Mouse (Mus musculus) adrenal gland, adult 18-20 months (tissue): ENCODE data around the gene Rnf220. TPM values are rescaled to one million over a fixed set of nuclear protein-coding genes. Genes with fewer than 3 reads are reported as not detected.

Experiments
- DNase-seq, 2 experiments: peaks; one replicate each; pipeline ENCODE4 v3.0.0; 2021 to 2022; ENCODE audit warnings: low spot score in 2 of 2
- total RNA-seq, 2 experiments: library from RNA; stranded (reverse); gene quantifications; 1 replicate in 1 of 2; 2 replicates in 1 of 2; pipeline ENCODE4 v1.2.3; 2021

Rnf220 gene
- total RNA-seq, 2 experiments from 2014 or later: 61.6 to 80.0 TPM

GRCm38 (mm10) chr4:117489975-117490374 is 6.9 kb downstream of the Rnf220 start:
- DNase-seq: no peak

- DNase-seq: no peak
Observed at GRCm38 (mm10) chr4:117489566-117489965, 7.3 kb downstream of the Rnf220 start.

DNA sequence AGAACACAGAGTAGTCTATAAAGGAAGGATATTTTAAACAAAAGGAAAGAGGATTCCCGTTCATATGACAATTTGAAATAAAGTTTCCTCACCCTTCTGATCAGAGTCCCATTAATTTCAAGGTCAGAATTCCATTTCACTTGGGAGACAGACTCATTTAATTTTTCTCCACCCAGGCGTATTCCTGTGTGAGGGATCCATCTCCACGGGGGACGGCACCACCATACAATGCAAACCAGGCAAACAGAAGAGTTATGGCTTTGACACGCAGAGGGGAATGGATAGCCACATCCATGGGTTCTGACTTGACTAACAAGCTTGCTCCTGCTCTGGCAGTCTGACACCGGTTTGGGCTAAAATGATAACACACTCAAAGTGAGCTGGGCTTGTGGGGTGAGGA is 9.4 kb downstream of the Rnf220 start:
- DNase-seq: no peak

DNA sequence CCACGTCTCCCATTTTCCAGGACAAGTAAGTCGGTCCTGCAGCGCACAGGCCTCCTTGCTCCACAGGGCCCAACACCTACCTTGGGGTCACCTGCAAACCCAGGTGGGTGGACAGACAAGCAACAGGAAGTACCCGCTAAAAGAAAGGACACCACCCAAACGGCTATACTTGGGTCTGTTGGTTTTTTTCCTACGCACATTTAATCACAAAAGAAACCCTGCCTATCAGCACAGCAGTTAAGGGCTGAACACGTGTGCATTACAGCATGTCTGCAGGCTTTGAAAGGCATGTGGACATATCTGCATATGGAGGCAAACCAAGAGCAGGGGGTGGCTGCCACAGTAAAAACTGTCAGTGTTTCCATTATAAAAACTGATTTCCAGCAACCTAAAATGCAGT is 10.7 kb downstream of the Rnf220 start:
- DNase-seq: no peak

- no peak for DNase-seq
Observed at GRCm38 (mm10) chr4:117485045-117485780, 11.6 kb downstream of the Rnf220 start.

GRCm38 (mm10) chr4:117484256-117485044 is 12.4 kb downstream of the Rnf220 start:
- peak in 1 of 2 experiments; percentile 30 for DNase-seq

DNA sequence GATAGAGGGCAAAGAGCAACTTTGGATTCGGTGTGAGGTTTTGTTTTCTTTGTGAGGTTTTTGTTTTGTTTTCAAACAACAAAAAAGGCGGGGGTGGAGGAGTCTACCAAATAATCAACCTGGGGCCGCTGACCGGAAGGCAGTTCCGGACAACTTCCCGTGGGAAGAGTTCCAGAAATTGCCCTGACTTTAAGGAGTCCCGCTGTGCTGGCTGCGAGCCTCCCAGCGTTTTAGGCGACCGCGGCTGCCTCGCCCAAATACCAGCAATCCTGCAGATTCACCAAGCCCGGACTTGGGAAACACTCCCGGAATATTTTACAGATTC is 13.0 kb downstream of the Rnf220 start:
- peak in 1 of 2 experiments; percentile 20 for DNase-seq

GRCm38 (mm10) chr4:117482103-117482502 is 14.7 kb downstream of the Rnf220 start:
- no peak for DNase-seq

DNA sequence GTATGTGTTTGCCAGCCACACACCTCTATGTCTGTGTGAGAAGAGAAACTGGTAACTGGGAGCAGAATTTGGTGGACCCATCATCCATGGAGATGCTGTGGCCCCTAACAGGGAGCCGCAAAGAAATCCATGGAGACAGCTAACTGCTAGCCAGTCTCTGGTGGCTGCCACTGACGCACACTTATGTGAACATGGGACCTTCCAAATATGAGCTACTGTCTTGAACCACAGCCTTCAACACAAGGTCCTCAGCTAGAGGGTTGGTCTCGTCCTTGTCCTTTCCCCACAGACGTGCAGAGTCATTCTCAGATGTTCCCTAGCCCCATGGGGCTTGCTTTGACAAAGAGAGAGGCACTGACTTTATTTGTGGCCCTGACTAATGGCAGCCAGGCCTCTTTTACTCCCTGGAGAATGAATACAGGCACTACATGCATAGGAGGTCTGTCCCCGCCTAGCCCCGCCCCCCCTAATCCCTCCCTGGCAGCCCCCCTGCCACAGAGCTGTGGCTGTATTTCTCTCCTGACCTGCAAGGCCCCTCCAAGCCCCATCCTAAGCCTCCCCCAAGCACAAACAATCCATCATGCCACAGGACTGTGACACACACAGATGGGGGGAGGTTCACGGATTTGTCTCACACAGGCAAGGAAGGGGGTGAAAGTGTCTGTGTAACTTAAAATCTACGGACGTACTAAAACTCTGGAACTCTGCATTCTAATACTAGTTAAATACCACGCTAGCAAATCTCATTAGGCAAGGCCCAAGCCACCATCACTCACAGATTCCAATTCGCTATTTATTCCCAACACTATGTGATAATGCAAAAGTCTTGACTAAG is 16.0 kb downstream of the Rnf220 start:
- no peak for DNase-seq

- DNase-seq: no peak
Observed at GRCm38 (mm10) chr4:117479951-117480350, 16.9 kb downstream of the Rnf220 start.

DNA sequence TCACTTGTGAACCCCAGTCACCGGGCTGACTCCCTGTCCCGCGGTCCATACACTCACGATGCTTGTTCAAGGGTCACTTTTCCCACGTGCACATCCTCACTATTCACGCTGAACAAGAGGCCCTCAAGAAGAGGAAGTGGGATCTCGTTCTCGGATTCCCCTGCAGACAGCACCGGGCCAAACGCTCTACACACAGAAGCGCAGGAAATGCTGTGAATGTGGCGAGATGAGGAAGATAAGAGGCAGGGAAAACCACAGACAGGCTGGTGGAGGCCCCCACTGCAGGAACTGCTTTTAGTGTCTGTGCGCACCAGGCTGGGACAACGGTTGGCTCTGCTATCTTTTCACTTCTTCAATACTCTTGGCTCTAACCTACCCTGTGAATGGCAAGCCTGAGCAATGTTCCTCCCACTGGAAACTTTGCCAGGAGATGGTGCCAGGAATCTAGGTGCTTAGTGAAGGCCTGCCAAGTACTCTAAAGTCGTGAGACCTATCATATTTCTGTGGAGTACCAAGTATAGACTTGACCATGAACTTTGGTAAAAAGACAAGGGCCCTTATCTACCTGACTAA is 18.7 kb downstream of the Rnf220 start:
- DNase-seq: no peak

DNA sequence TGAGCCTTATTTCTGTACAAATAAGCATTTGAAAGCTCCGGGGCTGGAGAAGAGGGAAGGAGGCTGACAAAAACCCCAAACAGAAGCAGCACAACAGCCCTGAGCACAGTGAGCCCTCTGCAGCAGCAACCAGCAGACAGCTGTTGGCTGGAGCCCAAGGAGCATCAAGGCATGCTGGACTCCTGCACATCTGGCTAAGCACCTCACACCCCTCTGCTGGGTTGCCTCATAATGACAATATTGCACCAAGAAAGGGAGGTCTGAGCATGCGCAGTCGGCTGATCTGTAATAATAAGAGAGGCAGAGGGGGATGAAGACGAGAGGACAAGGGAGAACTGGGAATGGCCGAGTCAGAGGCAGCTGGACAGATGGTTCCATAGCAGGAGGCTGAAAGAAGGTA is 19.5 kb downstream of the Rnf220 start:
- no peak for DNase-seq

- no peak for DNase-seq
Observed at GRCm38 (mm10) chr4:117476777-117477176, 20.1 kb downstream of the Rnf220 start.

- DNase-seq: no peak
Observed at GRCm38 (mm10) chr4:117476355-117476754, 20.5 kb downstream of the Rnf220 start.

DNA sequence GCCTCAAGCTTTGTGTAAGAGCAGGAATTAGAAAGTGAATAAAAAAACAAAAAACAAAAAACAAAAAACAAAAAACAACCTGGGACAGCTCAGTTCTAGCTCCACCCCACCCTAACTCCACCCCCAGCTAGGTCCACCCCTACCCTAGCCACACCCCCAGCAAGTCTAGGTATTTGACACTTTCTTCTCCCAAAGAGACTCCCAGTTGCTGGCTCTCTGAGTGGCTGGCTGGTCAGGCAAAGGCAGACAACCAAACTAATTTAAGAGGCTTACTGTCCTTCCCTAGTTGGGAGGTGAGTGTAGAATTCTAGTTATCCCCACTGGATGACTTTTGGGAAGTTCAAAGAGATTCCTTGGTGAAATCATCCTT is 22.9 kb downstream of the Rnf220 start:
- no peak for DNase-seq

DNA sequence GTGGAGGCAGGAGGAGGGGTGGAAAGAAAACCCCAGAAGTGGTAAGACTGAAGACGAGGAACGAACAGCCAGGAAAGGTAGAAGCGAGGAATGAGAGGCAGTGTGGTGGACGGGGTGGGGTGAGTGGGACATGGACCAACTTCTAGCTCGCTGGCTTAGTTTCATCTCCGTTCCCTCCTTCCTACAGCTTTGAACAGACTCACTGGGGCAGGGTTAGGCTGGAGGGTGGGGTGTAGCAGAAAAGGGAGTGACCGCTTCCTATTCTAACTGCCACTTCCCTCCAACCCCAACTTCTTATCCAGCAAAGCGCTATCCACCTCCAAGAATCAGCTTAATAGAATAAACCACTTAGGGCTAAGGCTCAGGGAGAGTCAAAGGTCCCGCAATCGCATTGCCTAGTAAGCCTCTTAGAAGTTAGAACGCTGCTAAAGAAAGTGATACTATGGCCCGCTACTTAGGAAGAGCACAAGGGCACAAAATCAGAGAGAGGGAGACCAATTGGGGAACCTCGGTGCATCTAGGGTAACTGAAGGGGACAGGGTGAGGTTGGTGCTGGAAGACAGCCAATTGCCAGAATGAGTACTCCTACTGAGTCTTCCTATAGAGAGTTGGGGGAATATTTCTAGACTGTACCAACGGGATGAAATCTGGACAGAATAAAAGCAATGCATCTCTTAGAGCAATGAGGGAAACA is 23.4 kb downstream of the Rnf220 start:
- no peak for DNase-seq

GRCm38 (mm10) chr4:117469471-117469870 is 27.4 kb downstream of the Rnf220 start:
- no peak for DNase-seq

DNA sequence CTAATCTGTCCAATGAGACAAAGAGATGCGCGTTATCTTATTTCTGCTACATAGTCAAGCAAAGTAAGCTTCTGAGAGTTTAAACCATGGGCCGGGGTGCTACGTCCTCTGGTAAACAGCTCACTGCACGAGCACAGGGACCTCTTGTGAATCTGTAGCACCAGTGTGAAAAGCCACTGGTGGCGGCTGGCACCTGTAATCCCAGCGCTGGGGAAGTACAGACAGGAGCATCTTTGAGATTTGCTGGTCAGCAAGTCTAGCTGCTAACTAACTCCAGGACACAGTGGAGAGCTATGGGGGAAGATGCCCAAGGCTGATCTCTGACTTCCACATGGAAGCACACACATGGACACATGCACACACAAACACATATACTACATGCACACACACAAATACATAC is 28.9 kb downstream of the Rnf220 start:
- no peak for DNase-seq

GRCm38 (mm10) chr4:117449151-117449550 is 47.7 kb downstream of the Rnf220 start:
- no peak for DNase-seq

GRCm38 (mm10) chr4:117447926-117448325 is 48.9 kb downstream of the Rnf220 start:
- DNase-seq: no peak
